Mouse (Mus musculus) heart, embryonic 16.5 days (tissue): ENCODE measurements around the gene Rpl13a. TPM values are rescaled to one million over a fixed set of nuclear protein-coding genes. Genes with fewer than 3 reads are reported as not detected.

Experiments
- ATAC-seq: fragments of 200-750 bp; cut with Nextera tagmentation; replicated peaks from 2 replicates; pipeline ENCODE4 v1.8.0; 2017; ENCODE audit warnings: moderate number of reproducible peaks; ENCODE audit not compliant: insufficient read depth, low FRiP score; ENCODE audit errors: extremely low read depth
- H3K27ac ChIP-seq: fragments of 300-500 bp; sonication (generic); 2 replicates; pipeline ENCODE4 v1.5.1; 2014; ENCODE audit warnings: mild to moderate bottlenecking, low read length, control low read depth, moderate library complexity
- H3K27me3 ChIP-seq: fragments of 300-500 bp; sonication (generic); 2 replicates; pipeline ENCODE4 v1.6.1; 2014; ENCODE audit warnings: low read length, mixed read lengths; ENCODE audit not compliant: control insufficient read depth, insufficient read depth
- H3K36me3 ChIP-seq: fragments of 300-500 bp; sonication (generic); 2 replicates; pipeline ENCODE4 v1.6.1; 2014; ENCODE audit not compliant: control insufficient read depth, insufficient read depth
- H3K4me1 ChIP-seq: fragments of 300-500 bp; sonication (generic); 2 replicates; pipeline ENCODE4 v1.6.1; 2014; ENCODE audit warnings: low read length, mixed read lengths; ENCODE audit not compliant: control insufficient read depth, insufficient read depth
- H3K4me2 ChIP-seq: fragments of 300-500 bp; sonication (generic); 2 replicates; pipeline ENCODE4 v1.6.1; 2014; ENCODE audit warnings: low read depth, mild to moderate bottlenecking, control low read depth, low read length
- H3K4me3 ChIP-seq: fragments of 300-500 bp; sonication (generic); 2 replicates; pipeline ENCODE4 v1.5.1; 2014; ENCODE audit warnings: mild to moderate bottlenecking, control low read depth, low read length
- H3K9ac ChIP-seq: fragments of 300-500 bp; sonication (generic); 2 replicates; pipeline ENCODE4 v1.6.1; 2014; ENCODE audit warnings: low read length, control low read depth
- H3K9me3 ChIP-seq: fragments of 300-500 bp; sonication (generic); replicated peaks from 2 replicates; pipeline ENCODE4 v1.6.1; 2016; ENCODE audit warnings: low read length; ENCODE audit not compliant: control insufficient read depth
- WGBS: fragments of 180-500 bp; shearing (Covaris S2); extraction: QIAGEN DNeasy Blood & Tissue Kit; methylation state at CpG from one replicate; pipeline ENCODE4 v1.1.7; 2014; 5-methylcytosine and 5-hydroxymethylcytosine counted together
- polyA plus RNA-seq: library from polyadenylated mRNA; unstranded; fragments of >200 nt; fragmentation: Nextera tagmentation; extraction: Ambion mirVana; gene quantifications from 2 replicates; pipeline ENCODE4 v1.2.1, GENCODE M21; 2015

Gene Rpl13a
- polyA plus RNA-seq, 1 experiment from 2014 or later = 727 TPM

- peaks cover 32% of the 10 kb centered on the region for H3K27me3 ChIP-seq
- no peak overlapping the region for H3K9ac ChIP-seq
- peaks cover 6% of the 10 kb centered on the region; the same call in 1 of the 2 replicates for H3K36me3 ChIP-seq
- WGBS = 87% methylated on average over 3 of the region's 3 CpGs
- no peak overlapping the region for H3K4me2 ChIP-seq
- no peak overlapping the region for H3K27ac ChIP-seq
- H3K4me1 ChIP-seq = peaks cover 8% of the 10 kb centered on the region
- no peak overlapping the region for H3K4me3 ChIP-seq
- no peak for ATAC-seq
- no peaks in the 10 kb centered on the region for H3K9me3 ChIP-seq
Measured at GRCm38 (mm10) chr7:45160866-45161265, 32.3 kb upstream of the Rpl13a start.

- Histone ChIP-seq H3K9ac (no peak overlapping the region), H3K4me3 (no peak overlapping the region), H3K4me2 (no peak overlapping the region), H3K27ac (no peak overlapping the region), H3K9me3 (no peaks in the 10 kb centered on the region), H3K27me3 (peaks cover 27% of the 10 kb centered on the region), H3K36me3 (peaks cover 6% of the 10 kb centered on the region; the same call in 1 of the 2 replicates), H3K4me1 (peaks cover 8% of the 10 kb centered on the region)
- WGBS = 95% methylated on average over 6 of the region's 6 CpGs
- ATAC-seq = no peak
Measured at GRCm38 (mm10) chr7:45160316-45160800, 31.8 kb upstream of the Rpl13a start.

- H3K9ac ChIP-seq = no peak overlapping the region
- 91% methylated on average over 6 of the region's 6 CpGs for WGBS
Measured at GRCm38 (mm10) chr7:45158991-45159390, 30.4 kb upstream of the Rpl13a start.

GRCm38 (mm10) chr7:45157459-45157858 is 28.9 kb upstream of the Rpl13a start:
- H3K4me3 ChIP-seq = no peak overlapping the region
- 82% methylated on average over 14 of the region's 14 CpGs for WGBS

More at GRCm38 (mm10) chr7:45158991-45159390, 30.4 kb upstream of the Rpl13a start:
- Histone ChIP-seq H3K4me1 (peaks cover 4% of the 10 kb centered on the region; the same call in 1 of the 2 replicates), H3K4me2 (no peak overlapping the region), H3K36me3 (peaks cover 6% of the 10 kb centered on the region; the same call in 1 of the 2 replicates), H3K27ac (no peak overlapping the region), H3K4me3 (no peak overlapping the region), H3K27me3 (peaks cover 13% of the 10 kb centered on the region), H3K9me3 (no peaks in the 10 kb centered on the region)
- no peak for ATAC-seq

GRCm38 (mm10) chr7:45156206-45156605 is 27.6 kb upstream of the Rpl13a start:
- Histone ChIP-seq H3K9me3 (no peaks in the 10 kb centered on the region), H3K27ac (no peak overlapping the region), H3K9ac (no peak overlapping the region), H3K4me1 (peaks cover 4% of the 10 kb centered on the region), H3K36me3 (peaks cover 6% of the 10 kb centered on the region; the same call in 1 of the 2 replicates), H3K27me3 (no peaks in the 10 kb centered on the region), H3K4me2 (no peak overlapping the region), H3K4me3 (no peak overlapping the region)
- WGBS = 93% methylated on average over 15 of the region's 15 CpGs
- ATAC-seq = no peak

More at GRCm38 (mm10) chr7:45157459-45157858, 28.9 kb upstream of the Rpl13a start:
- ATAC-seq = no peak
- Histone ChIP-seq H3K4me2 (no peak overlapping the region), H3K27ac (no peak overlapping the region), H3K9ac (no peak overlapping the region), H3K4me1 (peaks cover 4% of the 10 kb centered on the region), H3K27me3 (no peaks in the 10 kb centered on the region), H3K36me3 (peaks cover 6% of the 10 kb centered on the region; the same call in 1 of the 2 replicates), H3K9me3 (no peaks in the 10 kb centered on the region)

- H3K9me3 ChIP-seq = no peaks in the 10 kb centered on the region
- H3K4me1 ChIP-seq = peaks cover 4% of the 10 kb centered on the region
- H3K36me3 ChIP-seq = peaks cover 6% of the 10 kb centered on the region; the same call in 1 of the 2 replicates
- ATAC-seq = no peak
- WGBS = 86% methylated on average over 9 of the region's 9 CpGs
- H3K9ac ChIP-seq = no peak overlapping the region
- H3K4me2 ChIP-seq = 0 out of 2 replicates have a peak overlapping the region, but pooled peaks have one; percentile 60
- no peak overlapping the region for H3K4me3 ChIP-seq
- no peaks in the 10 kb centered on the region for H3K27me3 ChIP-seq
- no peak overlapping the region for H3K27ac ChIP-seq
Measured at GRCm38 (mm10) chr7:45155590-45155989, 27.0 kb upstream of the Rpl13a start.

GRCm38 (mm10) chr7:45154993-45155514 is 26.5 kb upstream of the Rpl13a start:
- Histone ChIP-seq H3K9me3 (no peaks in the 10 kb centered on the region), H3K9ac (peak overlapping the region; percentile 88), H3K4me1 (peaks cover 4% of the 10 kb centered on the region), H3K36me3 (peaks cover 6% of the 10 kb centered on the region; the same call in 1 of the 2 replicates), H3K4me3 (peak overlapping the region; percentile 78), H3K27ac (no peak overlapping the region), H3K4me2 (peak overlapping the region; percentile 60), H3K27me3 (no peaks in the 10 kb centered on the region)
- no peak; the same call in 1 of the 2 replicates for ATAC-seq
- WGBS = 77% methylated on average over 12 of the region's 12 CpGs

- Histone ChIP-seq H3K36me3 (peaks cover 5% of the 10 kb centered on the region; the same call in 1 of the 2 replicates), H3K4me1 (peaks cover 4% of the 10 kb centered on the region), H3K27me3 (no peaks in the 10 kb centered on the region), H3K4me3 (peak within 1 kb of the TSS; percentile 78), H3K9me3 (no peaks in the 10 kb centered on the region), H3K9ac (peak within 1 kb of the TSS; percentile 88), H3K27ac (peak within 1 kb of the TSS; percentile 97), H3K4me2 (peak within 1 kb of the TSS; percentile 82)
- ATAC-seq = peak; percentile 95
- 3% methylated on average over 69 of the region's 69 CpGs for WGBS
Measured at GRCm38 (mm10) chr7:45154096-45154992, 25.8 kb upstream of the Rpl13a start, which contains the start of the genes Pih1d1 and Aldh16a1. Gene Pih1d1, plus strand, starts transcription at chr7:45154303. Gene Aldh16a1, minus strand, starts transcription at chr7:45154584.
